Mouse (Mus musculus) embryo, embryonic 9.5 days (tissue): ENCODE data around the gene Mb21d2.
A peak's percentile ranks its signal among the peaks of the same experiment; 100 is the strongest.

Experiments used
- DNase-seq: peaks from one replicate; pipeline ENCODE4 v3.0.0-alpha.2; 2017; ENCODE audit errors: extremely low spot score

Gene Mb21d2

GRCm38 (mm10) chr16:28902620-28903565 is 26.6 kb downstream of the Mb21d2 start:
- no peak for DNase-seq

DNA sequence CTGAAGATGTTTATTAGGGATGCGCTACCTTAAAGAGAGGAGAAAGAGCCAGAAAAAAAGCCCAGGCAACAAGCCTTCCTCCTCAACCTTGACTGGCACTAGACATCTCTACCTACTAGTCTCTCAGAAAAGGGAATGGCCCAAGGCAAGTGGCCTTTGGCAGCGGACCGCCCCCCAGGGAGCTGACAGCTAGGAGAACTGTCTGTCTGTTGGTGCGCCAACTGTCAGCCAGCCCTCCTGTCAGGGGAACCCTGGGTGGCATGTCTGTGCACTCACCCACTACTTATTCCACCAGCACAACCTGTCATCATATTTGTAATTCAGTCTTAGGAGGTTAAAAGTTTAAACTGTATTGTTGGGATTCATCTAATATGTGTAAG is 30.3 kb downstream of the Mb21d2 start:
- DNase-seq, result no peak

GRCm38 (mm10) chr16:28898509-28899160 is 30.8 kb downstream of the Mb21d2 start:
- no peak for DNase-seq

DNA sequence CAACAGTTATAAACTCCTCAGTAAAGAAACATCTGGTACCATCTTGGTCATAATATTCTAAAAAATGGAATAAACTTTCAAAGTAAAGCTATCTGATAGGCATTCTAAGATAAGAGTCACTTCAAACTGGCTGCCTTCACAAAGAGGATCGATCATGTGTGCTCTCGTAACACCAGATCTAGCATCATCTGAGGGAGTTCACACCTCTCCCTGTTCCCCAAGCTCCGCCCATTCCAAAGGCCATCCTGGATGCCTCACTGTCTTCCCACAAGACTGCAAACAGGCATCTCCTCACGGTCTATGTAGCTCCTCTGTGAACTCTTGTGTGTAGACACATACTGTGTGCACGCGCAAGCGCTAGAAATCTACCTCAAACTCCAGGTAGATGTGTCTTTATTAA is 32.9 kb downstream of the Mb21d2 start:
- no peak for DNase-seq

DNA sequence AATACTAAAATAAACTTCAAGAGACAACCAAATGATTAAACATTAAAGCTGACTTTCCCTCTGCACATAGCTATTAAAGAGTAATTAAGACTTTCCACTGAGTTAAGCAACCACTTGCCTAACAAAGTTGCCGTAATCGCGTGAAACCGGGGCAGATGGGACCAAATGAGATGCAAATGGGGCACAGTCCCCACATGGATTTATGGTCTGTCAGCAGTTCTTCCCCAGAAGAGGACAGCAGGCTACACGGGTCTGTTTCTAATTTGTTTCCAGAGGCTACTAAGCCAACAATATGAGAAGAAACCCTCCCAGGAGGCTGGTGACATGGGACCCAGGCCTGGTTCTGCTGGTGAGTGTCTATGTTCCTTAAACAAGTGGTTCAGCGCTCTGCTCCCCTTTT is 34.6 kb downstream of the Mb21d2 start:
- no peak for DNase-seq

DNA sequence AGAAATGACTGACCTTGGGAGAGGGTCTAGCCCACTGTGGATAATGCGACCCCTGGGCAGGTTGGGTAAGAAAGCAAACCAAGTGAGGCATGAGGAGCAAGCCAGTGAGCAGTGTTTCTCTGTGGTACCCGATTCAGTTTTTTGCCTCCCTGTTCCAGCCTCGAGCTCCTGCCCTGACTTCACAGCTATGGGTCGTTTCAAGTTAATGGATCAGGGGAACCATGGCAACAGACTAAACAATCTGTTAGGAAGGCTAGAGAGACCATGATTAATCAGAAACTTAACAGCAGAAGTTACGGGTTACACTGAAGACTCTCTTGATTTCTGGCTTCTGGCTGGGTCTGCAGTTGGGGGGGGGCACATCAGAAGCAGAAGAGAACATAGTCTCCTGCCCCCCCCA is 36.2 kb downstream of the Mb21d2 start:
- DNase-seq, result peak; percentile 32

- no peak for DNase-seq
Observed at GRCm38 (mm10) chr16:28886201-28886745, 43.2 kb downstream of the Mb21d2 start.

DNA sequence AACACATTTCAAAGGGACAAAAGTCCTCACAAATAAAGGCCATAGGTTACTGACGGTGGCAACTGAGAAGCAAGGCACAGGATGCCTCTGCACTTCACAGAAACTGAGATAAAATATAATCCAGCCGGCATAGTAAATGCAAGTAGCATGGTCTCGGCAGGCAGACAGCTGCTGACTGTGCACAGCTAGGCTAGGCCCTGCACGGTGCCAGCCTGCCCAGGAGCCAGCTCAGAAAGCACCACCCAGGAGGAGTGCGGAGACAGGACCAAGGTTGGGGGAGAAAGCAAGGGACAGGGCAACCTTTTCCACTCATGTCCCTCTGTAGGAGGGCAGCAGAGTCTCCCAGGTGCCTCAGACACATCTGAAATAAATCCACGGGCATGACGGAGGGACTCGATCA is 44.0 kb downstream of the Mb21d2 start:
- DNase-seq, result no peak

GRCm38 (mm10) chr16:28884661-28885060 is 44.8 kb downstream of the Mb21d2 start:
- no peak for DNase-seq

- no peak for DNase-seq
Observed at GRCm38 (mm10) chr16:28883649-28884048, 45.8 kb downstream of the Mb21d2 start.

DNA sequence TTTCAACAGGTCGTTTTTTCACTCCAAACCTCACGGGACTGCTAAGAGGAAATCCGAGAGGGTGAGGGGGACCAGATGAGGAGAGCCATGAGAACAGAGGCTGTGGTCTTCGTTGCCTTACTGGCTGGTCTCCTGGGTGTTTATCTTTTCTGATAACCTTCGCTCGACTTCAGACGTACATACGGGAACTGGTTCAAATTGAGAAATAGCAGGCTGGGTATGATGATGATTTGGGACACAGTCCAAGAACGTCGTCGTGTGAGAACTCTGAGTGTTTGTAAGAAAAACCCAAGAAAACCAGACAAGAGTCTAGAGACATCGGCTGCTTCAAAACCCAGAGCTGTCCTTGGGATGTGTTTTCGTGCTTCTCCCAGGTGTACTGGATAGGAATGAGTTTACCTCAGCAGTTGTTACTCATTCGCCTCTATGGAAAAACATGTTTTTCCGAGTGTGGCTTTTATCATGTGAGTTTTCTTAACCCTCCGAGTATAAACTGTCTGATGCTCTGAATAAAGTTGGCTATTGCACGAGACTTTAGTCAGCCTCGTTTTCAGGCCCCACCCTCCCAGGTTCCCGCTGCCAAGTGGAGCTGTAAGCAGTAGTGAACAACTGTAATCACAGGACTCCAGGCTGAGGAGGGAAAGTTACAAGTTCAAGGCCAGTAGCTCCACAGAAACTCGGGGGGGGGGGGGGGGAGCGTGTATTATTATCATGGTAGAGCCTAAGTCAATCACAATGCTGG is 46.6 kb downstream of the Mb21d2 start:
- DNase-seq, result no peak

DNA sequence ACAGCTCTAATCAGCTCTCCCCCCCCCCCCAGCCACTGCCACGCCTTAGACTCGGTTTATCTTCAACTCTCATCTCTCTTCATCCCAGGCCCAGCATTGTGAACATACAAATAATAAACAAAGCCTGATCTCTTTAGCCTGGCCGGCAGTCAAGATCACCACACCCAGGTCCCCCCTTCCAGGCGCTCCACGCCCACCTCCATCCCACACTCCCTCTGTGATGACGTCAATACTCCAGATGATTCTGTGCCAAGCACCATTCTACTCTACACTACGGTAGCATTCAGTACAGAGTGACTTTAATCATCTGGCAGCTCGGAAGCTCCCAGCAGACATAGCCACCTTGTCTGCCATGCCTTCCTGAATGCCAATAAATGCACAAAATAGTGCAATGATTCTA is 47.7 kb downstream of the Mb21d2 start:
- DNase-seq, result no peak

- DNase-seq, result peak; percentile 68
Observed at GRCm38 (mm10) chr16:28880756-28881155, 48.7 kb downstream of the Mb21d2 start.

- DNase-seq, result no peak
Observed at GRCm38 (mm10) chr16:28880307-28880681, 49.2 kb downstream of the Mb21d2 start.

- DNase-seq, result no peak
Observed at GRCm38 (mm10) chr16:28879636-28880306, 49.7 kb downstream of the Mb21d2 start.

DNA sequence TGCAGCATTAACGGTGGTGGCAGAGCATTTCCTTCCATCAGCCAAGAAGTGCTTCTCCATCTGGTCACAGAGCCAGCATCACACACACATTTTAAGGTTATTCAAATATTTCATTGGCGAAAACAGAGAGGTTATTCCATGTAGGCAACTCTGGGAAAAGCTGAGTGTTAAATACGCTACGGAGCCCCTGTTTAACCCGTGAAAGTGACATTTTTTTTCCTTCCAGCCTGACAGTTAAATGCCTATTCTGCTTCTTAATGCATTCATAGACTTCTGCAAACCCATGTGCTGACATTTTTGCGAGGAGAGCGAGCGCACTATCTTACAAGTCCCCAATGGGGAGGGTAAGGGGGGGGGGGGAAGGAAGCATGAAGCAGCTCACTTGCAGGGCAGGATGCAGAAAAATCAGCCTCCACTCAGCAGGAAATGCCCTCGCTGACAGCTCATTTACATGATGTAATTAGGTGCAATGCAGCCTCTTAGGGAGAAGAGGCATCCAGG is 52.3 kb downstream of the Mb21d2 start:
- DNase-seq, result no peak

DNA sequence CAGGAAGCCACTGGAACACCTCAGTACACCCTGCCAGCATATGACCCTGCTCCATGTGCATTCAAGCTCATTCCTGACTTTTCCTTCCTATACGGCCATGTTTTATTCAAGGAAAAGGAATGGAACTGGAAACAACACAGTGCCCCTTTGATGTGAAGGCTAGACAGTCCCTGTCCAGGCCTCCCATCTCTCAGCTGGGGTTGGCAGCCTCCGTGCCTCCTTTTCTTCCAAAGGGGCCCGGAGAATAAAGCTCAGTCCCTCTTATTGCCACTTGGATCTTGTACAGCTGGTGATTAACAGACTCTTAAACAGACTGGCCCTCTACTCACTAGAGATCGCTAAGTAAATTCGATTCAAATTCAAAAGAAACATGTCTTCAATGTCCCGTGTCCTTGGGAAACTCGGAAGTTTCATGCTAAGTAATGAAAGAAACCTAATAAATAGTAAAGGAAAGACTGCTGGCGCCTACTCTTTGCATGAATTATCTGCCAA is 56.0 kb downstream of the Mb21d2 start:
- DNase-seq, result no peak

GRCm38 (mm10) chr16:28870860-28871259 is 58.6 kb downstream of the Mb21d2 start:
- no peak for DNase-seq

DNA sequence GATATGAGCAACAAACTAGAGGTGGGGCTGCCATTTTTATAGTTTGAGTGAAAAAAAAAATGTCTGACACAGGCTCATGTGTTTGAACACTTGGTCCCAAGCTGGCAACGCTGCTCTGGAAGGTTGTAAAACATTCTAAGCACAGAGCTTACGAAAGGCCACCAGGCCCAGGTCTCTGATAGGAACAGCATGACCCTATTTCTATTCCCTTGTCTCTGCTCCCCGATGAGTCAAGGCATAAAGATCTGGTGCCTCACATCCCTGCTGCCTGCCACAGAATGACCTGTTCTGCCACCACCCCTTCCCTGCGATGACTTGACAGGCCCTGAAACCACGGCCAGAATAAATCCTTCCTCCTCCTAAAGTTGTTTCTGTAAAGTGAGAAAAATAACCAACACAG is 59.0 kb downstream of the Mb21d2 start:
- no peak for DNase-seq

DNA sequence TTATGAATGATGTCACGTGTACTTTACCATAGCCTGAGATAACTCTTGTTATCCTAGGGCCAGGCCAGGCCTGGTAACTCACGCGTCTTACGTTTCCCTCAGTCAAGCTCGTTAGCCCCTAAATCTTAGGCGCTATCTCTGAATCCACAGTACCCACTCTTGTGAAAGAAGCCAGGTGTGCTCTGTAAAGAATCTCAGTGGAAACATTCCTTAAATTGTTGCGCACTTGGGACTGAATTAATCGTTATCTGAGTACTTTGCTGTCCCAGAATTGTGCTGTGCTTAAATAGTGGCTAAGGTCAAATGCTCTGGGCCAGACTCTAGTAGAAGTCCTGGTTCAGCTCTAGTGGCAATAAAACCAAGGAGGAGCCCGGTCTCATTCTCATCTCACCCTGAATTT is 60.6 kb downstream of the Mb21d2 start:
- DNase-seq, result no peak

- DNase-seq, result no peak
Observed at GRCm38 (mm10) chr16:28866584-28867295, 62.7 kb downstream of the Mb21d2 start.
